Mouse (Mus musculus) left cerebral cortex, postnatal 25 days (tissue): ENCODE measurements around the gene Ttc39b. TPM values are rescaled to one million over a fixed set of nuclear protein-coding genes. Genes with fewer than 3 reads are reported as not detected.

Experiments
- DNase-seq, 2 experiments: peaks; one replicate each; pipeline ENCODE4 v3.0.0; 2022; ENCODE audit warnings: low spot score in 2 of 2, mixed read lengths in 1 of 2
- intact Hi-C: fragments of 180-260 bp; cut with DNase I; formaldehyde crosslinking; loops from one replicate; pipeline ENCODE4 v1.15.1; 2025
- total RNA-seq, 2 experiments: library from RNA; stranded (reverse); gene quantifications; 2 replicates each; pipeline ENCODE4 v1.2.3; 2021

The Ttc39b gene
- total RNA-seq, 2 experiments from 2014 or later = 61.7 to 66.5 TPM

- no peak for DNase-seq
- intact Hi-C loops = no loop called here
Measured at GRCm38 (mm10) chr4:83319736-83320135, 4.3 kb downstream of the Ttc39b start.

GRCm38 (mm10) chr4:83318758-83319157, 5.3 kb downstream of the Ttc39b start:
- no peak for DNase-seq
- intact Hi-C loops = no loop called here

GRCm38 (mm10) chr4:83317826-83318348, 6.2 kb downstream of the Ttc39b start:
- intact Hi-C loops = no loop called here

GRCm38 (mm10) chr4:83316718-83317117, 7.3 kb downstream of the Ttc39b start:
- no peak for DNase-seq
- intact Hi-C loops = no loop called here

More at GRCm38 (mm10) chr4:83317826-83318348, 6.2 kb downstream of the Ttc39b start:
- DNase-seq = no peak

- intact Hi-C loops = no loop called here
- DNase-seq = no peak
Measured at GRCm38 (mm10) chr4:83315930-83316329, 8.1 kb downstream of the Ttc39b start.

GRCm38 (mm10) chr4:83314922-83315881, 8.9 kb downstream of the Ttc39b start:
- intact Hi-C loops = no loop called here
- no peak for DNase-seq

- intact Hi-C loops = no loop called here
- DNase-seq = no peak
Measured at GRCm38 (mm10) chr4:83314261-83314793, 9.7 kb downstream of the Ttc39b start.

GRCm38 (mm10) chr4:83312336-83312735, 11.7 kb downstream of the Ttc39b start:
- intact Hi-C loops = no loop called here
- no peak for DNase-seq

- intact Hi-C loops = no loop called here
Measured at GRCm38 (mm10) chr4:83311481-83311880, 12.6 kb downstream of the Ttc39b start.

GRCm38 (mm10) chr4:83310990-83311389, 13.1 kb downstream of the Ttc39b start:
- no peak for DNase-seq

More at GRCm38 (mm10) chr4:83311481-83311880, 12.6 kb downstream of the Ttc39b start:
- DNase-seq = no peak

GRCm38 (mm10) chr4:83308914-83309313, 15.1 kb downstream of the Ttc39b start:
- DNase-seq = no peak
- intact Hi-C loops = loop anchor here (5.0 kb wide), 1 partner anchor 263 kb away; no protein-coding TSS in a partner anchor

More at GRCm38 (mm10) chr4:83310990-83311389, 13.1 kb downstream of the Ttc39b start:
- intact Hi-C loops = no loop called here

- DNase-seq = no peak
- intact Hi-C loops = loop anchor here (5.0 kb wide), 1 partner anchor 264 kb away; no protein-coding TSS in a partner anchor
Measured at GRCm38 (mm10) chr4:83307686-83308469, 16.2 kb downstream of the Ttc39b start.

- no peak for DNase-seq
- intact Hi-C loops = loop anchor here (5.0 kb wide), 1 partner anchor 265 kb away; no protein-coding TSS in a partner anchor
Measured at GRCm38 (mm10) chr4:83306879-83307278, 17.2 kb downstream of the Ttc39b start.

- DNase-seq = no peak
- intact Hi-C loops = loop anchor here (5.0 kb wide), 1 partner anchor 267 kb away; no protein-coding TSS in a partner anchor
Measured at GRCm38 (mm10) chr4:83305099-83305498, 19.0 kb downstream of the Ttc39b start.

GRCm38 (mm10) chr4:83302887-83303827, 20.9 kb downstream of the Ttc39b start:
- DNase-seq = peak; percentile 78 to 91
- intact Hi-C loops = loop anchor here (2.0 kb wide), 2 partner anchors 22 to 108 kb away; partner anchors contain the start of gene Ttc39b

- intact Hi-C loops = loop anchor here (2.0 kb wide), 2 partner anchors 23 to 109 kb away; partner anchors contain the start of gene Ttc39b
- DNase-seq = no peak
Measured at GRCm38 (mm10) chr4:83302123-83302737, 21.8 kb downstream of the Ttc39b start.

- intact Hi-C loops = loop anchor here (2.0 kb wide), 2 partner anchors 23 to 109 kb away; partner anchors contain the start of gene Ttc39b
Measured at GRCm38 (mm10) chr4:83301713-83302112, 22.3 kb downstream of the Ttc39b start.

More at GRCm38 (mm10) chr4:83301713-83302112, 22.3 kb downstream of the Ttc39b start:
- DNase-seq = no peak
